Mouse (Mus musculus): ENCODE measurements around the gene Tenm4. TPM values are rescaled to one million over a fixed set of nuclear protein-coding genes. Genes with fewer than 3 reads are reported as not detected.

Tenm4 gene
- polyA plus RNA-seq, 1 experiment from 2014 or later = 51.6 TPM

- H3K4me3 ChIP-seq (replicated peaks) = no peak overlapping the region
- H3K36me3 ChIP-seq = no peaks in the 10 kb centered on the region
- H3K4me1 ChIP-seq = 0 out of 2 replicates have a peak, but pooled peaks cover 5% of the 10 kb centered on the region
- 86% methylated on average over 6 of the region's 6 CpGs for WGBS
- H3K9me3 ChIP-seq (replicated peaks) = no peaks in the 10 kb centered on the region
- H3K27me3 ChIP-seq = no peaks in the 10 kb centered on the region
- no peak overlapping the region for H3K9ac ChIP-seq
- no peak overlapping the region for H3K4me2 ChIP-seq (replicated peaks)
- no peak for ATAC-seq (ENCODE audit: insufficient number of reproducible peaks, low FRiP score, low TSS enrichment, low read depth)
- H3K27ac ChIP-seq (replicated peaks) = no peak overlapping the region
Measured at GRCm38 (mm10) chr7:96489348-96490076, 318.5 kb downstream of the Tenm4 start.

GRCm38 (mm10) chr7:96491896-96492295 is 320.9 kb downstream of the Tenm4 start:
- peak overlapping the region; percentile 28; the same call in 1 of the 2 replicates for H3K27ac ChIP-seq (replicated peaks)

GRCm38 (mm10) chr7:96492696-96493095 is 321.6 kb downstream of the Tenm4 start:
- Histone ChIP-seq H3K9ac (no peak overlapping the region), H3K4me1 (0 out of 2 replicates have a peak, but pooled peaks cover 5% of the 10 kb centered on the region), H3K9me3 (replicated peaks) (no peaks in the 10 kb centered on the region), H3K4me3 (replicated peaks) (no peak overlapping the region), H3K36me3 (no peaks in the 10 kb centered on the region), H3K27me3 (no peaks in the 10 kb centered on the region), H3K27ac (replicated peaks) (no peak overlapping the region), H3K4me2 (replicated peaks) (no peak overlapping the region)
- ATAC-seq (ENCODE audit: insufficient number of reproducible peaks, low FRiP score, low TSS enrichment, low read depth) = no peak
- WGBS = 92% methylated on average over 7 of the region's 7 CpGs

More at GRCm38 (mm10) chr7:96491896-96492295, 320.9 kb downstream of the Tenm4 start:
- Histone ChIP-seq H3K4me2 (replicated peaks) (no peak overlapping the region), H3K27me3 (no peaks in the 10 kb centered on the region), H3K9me3 (replicated peaks) (no peaks in the 10 kb centered on the region), H3K4me1 (0 out of 2 replicates have a peak, but pooled peaks cover 5% of the 10 kb centered on the region), H3K4me3 (replicated peaks) (no peak overlapping the region), H3K9ac (no peak overlapping the region), H3K36me3 (no peaks in the 10 kb centered on the region)
- 51% methylated on average over 2 of the region's 2 CpGs for WGBS
- no peak for ATAC-seq (ENCODE audit: insufficient number of reproducible peaks, low FRiP score, low TSS enrichment, low read depth)

- no peak overlapping the region for H3K4me3 ChIP-seq (replicated peaks)
- H3K27ac ChIP-seq (replicated peaks) = no peak overlapping the region
- 0 out of 2 replicates have a peak, but pooled peaks cover 5% of the 10 kb centered on the region for H3K4me1 ChIP-seq
- no peak for ATAC-seq (ENCODE audit: insufficient number of reproducible peaks, low FRiP score, low TSS enrichment, low read depth)
- H3K36me3 ChIP-seq = no peaks in the 10 kb centered on the region
- H3K27me3 ChIP-seq = no peaks in the 10 kb centered on the region
- 77% methylated on average over 16 of the region's 16 CpGs for WGBS
- no peak overlapping the region for H3K9ac ChIP-seq
- H3K9me3 ChIP-seq (replicated peaks) = no peaks in the 10 kb centered on the region
- H3K4me2 ChIP-seq (replicated peaks) = no peak overlapping the region
Measured at GRCm38 (mm10) chr7:96494057-96494456, 323.0 kb downstream of the Tenm4 start.

GRCm38 (mm10) chr7:96500108-96500507 is 329.1 kb downstream of the Tenm4 start:
- ATAC-seq (ENCODE audit: insufficient number of reproducible peaks, low FRiP score, low TSS enrichment, low read depth) = no peak
- WGBS = 85% methylated on average over 5 of the region's 5 CpGs

GRCm38 (mm10) chr7:96500797-96501196 is 329.8 kb downstream of the Tenm4 start:
- no peaks in the 10 kb centered on the region for H3K27me3 ChIP-seq
- WGBS = 83% methylated on average over 4 of the region's 4 CpGs
- no peak for ATAC-seq (ENCODE audit: insufficient number of reproducible peaks, low FRiP score, low TSS enrichment, low read depth)
- H3K36me3 ChIP-seq = no peaks in the 10 kb centered on the region
- H3K4me1 ChIP-seq = 0 out of 2 replicates have a peak, but pooled peaks cover 11% of the 10 kb centered on the region
- no peak overlapping the region for H3K4me2 ChIP-seq (replicated peaks)
- no peak overlapping the region for H3K4me3 ChIP-seq (replicated peaks)
- no peak overlapping the region for H3K9ac ChIP-seq
- no peak overlapping the region for H3K27ac ChIP-seq (replicated peaks)
- no peaks in the 10 kb centered on the region for H3K9me3 ChIP-seq (replicated peaks)

More at GRCm38 (mm10) chr7:96500108-96500507, 329.1 kb downstream of the Tenm4 start:
- Histone ChIP-seq H3K9me3 (replicated peaks) (no peaks in the 10 kb centered on the region), H3K4me3 (replicated peaks) (no peak overlapping the region), H3K27me3 (no peaks in the 10 kb centered on the region), H3K27ac (replicated peaks) (no peak overlapping the region), H3K9ac (no peak overlapping the region), H3K36me3 (no peaks in the 10 kb centered on the region), H3K4me2 (replicated peaks) (no peak overlapping the region), H3K4me1 (0 out of 2 replicates have a peak, but pooled peaks cover 11% of the 10 kb centered on the region)

- H3K27me3 ChIP-seq = no peaks in the 10 kb centered on the region
Measured at GRCm38 (mm10) chr7:96502321-96502973, 331.4 kb downstream of the Tenm4 start.

GRCm38 (mm10) chr7:96505538-96505937 is 334.5 kb downstream of the Tenm4 start:
- ATAC-seq (ENCODE audit: insufficient number of reproducible peaks, low FRiP score, low TSS enrichment, low read depth) = no peak
- H3K27me3 ChIP-seq = no peaks in the 10 kb centered on the region
- 62% methylated on average over 6 of the region's 6 CpGs for WGBS

More at GRCm38 (mm10) chr7:96502321-96502973, 331.4 kb downstream of the Tenm4 start:
- WGBS = 46% methylated on average over 11 of the region's 11 CpGs
- Histone ChIP-seq H3K9ac (no peak overlapping the region), H3K4me2 (replicated peaks) (no peak overlapping the region), H3K27ac (replicated peaks) (no peak overlapping the region), H3K36me3 (no peaks in the 10 kb centered on the region), H3K9me3 (replicated peaks) (no peaks in the 10 kb centered on the region), H3K4me3 (replicated peaks) (no peak overlapping the region), H3K4me1 (0 out of 2 replicates have a peak, but pooled peaks cover 11% of the 10 kb centered on the region)
- no peak for ATAC-seq (ENCODE audit: insufficient number of reproducible peaks, low FRiP score, low TSS enrichment, low read depth)

GRCm38 (mm10) chr7:96507046-96507445 is 336.0 kb downstream of the Tenm4 start:
- 65% methylated on average over 8 of the region's 8 CpGs for WGBS
- Histone ChIP-seq H3K4me3 (replicated peaks) (no peak overlapping the region), H3K36me3 (no peaks in the 10 kb centered on the region), H3K27ac (replicated peaks) (no peak overlapping the region), H3K4me1 (peaks cover 32% of the 10 kb centered on the region), H3K4me2 (replicated peaks) (no peak overlapping the region), H3K27me3 (no peaks in the 10 kb centered on the region), H3K9ac (no peak overlapping the region), H3K9me3 (replicated peaks) (no peaks in the 10 kb centered on the region)
- ATAC-seq (ENCODE audit: insufficient number of reproducible peaks, low FRiP score, low TSS enrichment, low read depth) = no peak

More at GRCm38 (mm10) chr7:96505538-96505937, 334.5 kb downstream of the Tenm4 start:
- Histone ChIP-seq H3K27ac (replicated peaks) (no peak overlapping the region), H3K9me3 (replicated peaks) (no peaks in the 10 kb centered on the region), H3K9ac (no peak overlapping the region), H3K4me1 (0 out of 2 replicates have a peak, but pooled peaks cover 17% of the 10 kb centered on the region), H3K36me3 (no peaks in the 10 kb centered on the region), H3K4me2 (replicated peaks) (no peak overlapping the region), H3K4me3 (replicated peaks) (no peak overlapping the region)

- Histone ChIP-seq H3K9ac (no peak overlapping the region), H3K4me3 (replicated peaks) (no peak overlapping the region), H3K27me3 (no peaks in the 10 kb centered on the region), H3K4me1 (peaks cover 36% of the 10 kb centered on the region), H3K36me3 (no peaks in the 10 kb centered on the region), H3K4me2 (replicated peaks) (no peak overlapping the region), H3K27ac (replicated peaks) (no peak overlapping the region), H3K9me3 (replicated peaks) (no peaks in the 10 kb centered on the region)
- no peak for ATAC-seq (ENCODE audit: insufficient number of reproducible peaks, low FRiP score, low TSS enrichment, low read depth)
- 69% methylated on average over 5 of the region's 5 CpGs for WGBS
Measured at GRCm38 (mm10) chr7:96510396-96510795, 339.4 kb downstream of the Tenm4 start.

GRCm38 (mm10) chr7:96511018-96511609 is 340.1 kb downstream of the Tenm4 start:
- Histone ChIP-seq H3K27me3 (no peaks in the 10 kb centered on the region), H3K4me2 (replicated peaks) (no peak overlapping the region), H3K27ac (replicated peaks) (peak overlapping the region; percentile 71), H3K4me1 (peaks cover 36% of the 10 kb centered on the region), H3K4me3 (replicated peaks) (no peak overlapping the region), H3K9ac (no peak overlapping the region), H3K9me3 (replicated peaks) (no peaks in the 10 kb centered on the region), H3K36me3 (no peaks in the 10 kb centered on the region)
- no peak for ATAC-seq (ENCODE audit: insufficient number of reproducible peaks, low FRiP score, low TSS enrichment, low read depth)
- 54% methylated on average over 7 of the region's 7 CpGs for WGBS

All from embryonic facial prominence, embryonic 15.5 days (tissue).